Mouse (Mus musculus): ENCODE data around the gene Btbd8. TPM values are rescaled to one million over a fixed set of nuclear protein-coding genes. Genes with fewer than 3 reads are reported as not detected.
A peak's percentile ranks its signal among the peaks of the same experiment; 100 is the strongest.

Btbd8 gene
- polyA plus RNA-seq, 1 experiment from 2014 or later = 4.2 TPM

DNA sequence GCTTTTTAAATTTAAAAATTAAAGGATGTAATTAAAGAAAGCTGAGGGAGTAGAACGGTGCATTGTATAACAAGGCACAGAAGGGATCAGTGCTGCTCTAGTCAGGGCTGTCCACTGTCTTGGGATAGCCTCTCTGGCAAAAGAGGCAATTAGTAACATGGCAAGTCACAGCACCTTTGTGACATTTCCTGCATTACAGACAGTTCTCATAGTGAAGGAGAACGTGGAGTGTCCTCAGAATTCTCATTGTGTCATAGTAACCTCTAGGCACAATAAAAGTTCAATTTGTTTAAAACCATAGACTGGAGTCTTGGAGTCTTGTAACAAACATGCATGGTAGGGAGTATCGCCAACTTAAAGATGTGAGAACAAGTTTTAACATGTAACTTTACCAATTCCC, 6.5 kb upstream of the Btbd8 start, which contains the start of gene Lpcat2b:
Lpcat2b (plus strand) TSS at position 301 of the 400 bp plus-strand sequence.
- WGBS = 80% methylated on average over 3 of the region's 3 CpGs
- H3K27me3 ChIP-seq (ENCODE audit: poor library complexity, severe bottlenecking) = no peaks in the 10 kb centered on the region

DNA sequence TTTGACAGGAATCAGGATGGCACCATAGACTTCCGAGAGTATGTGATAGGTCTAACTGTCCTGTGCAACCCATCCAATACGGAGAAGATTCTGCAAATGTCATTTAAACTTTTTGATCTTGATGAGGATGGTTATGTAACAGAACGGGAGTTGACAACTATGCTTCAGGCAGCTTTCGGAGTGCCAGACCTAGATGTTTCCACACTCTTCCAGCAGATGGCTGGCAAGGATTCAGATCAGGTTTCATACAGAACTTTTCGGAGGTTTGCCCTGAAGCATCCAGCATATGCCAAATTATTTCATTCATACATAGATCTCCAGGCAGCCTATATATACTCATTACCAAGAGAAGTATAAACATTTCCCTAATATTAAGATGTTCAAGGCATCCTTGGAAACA, 3.8 kb upstream of the Btbd8 start:
- WGBS = 86% methylated on average over 5 of the region's 5 CpGs

More for the DNA sequence above, 6.5 kb upstream of the Btbd8 start, which contains the start of gene Lpcat2b:
- no peak within 1 kb of the TSS for H3K4me3 ChIP-seq
- H3K36me3 ChIP-seq (replicated peaks) = no peaks in the 10 kb centered on the region
- H3K27ac ChIP-seq = no peak within 1 kb of the TSS
- no peak for DNase-seq (ENCODE audit: extremely low spot score, low spot score)
- no peaks in the 10 kb centered on the region for H3K4me1 ChIP-seq
- H3K9me3 ChIP-seq = no peaks in the 10 kb centered on the region

DNA sequence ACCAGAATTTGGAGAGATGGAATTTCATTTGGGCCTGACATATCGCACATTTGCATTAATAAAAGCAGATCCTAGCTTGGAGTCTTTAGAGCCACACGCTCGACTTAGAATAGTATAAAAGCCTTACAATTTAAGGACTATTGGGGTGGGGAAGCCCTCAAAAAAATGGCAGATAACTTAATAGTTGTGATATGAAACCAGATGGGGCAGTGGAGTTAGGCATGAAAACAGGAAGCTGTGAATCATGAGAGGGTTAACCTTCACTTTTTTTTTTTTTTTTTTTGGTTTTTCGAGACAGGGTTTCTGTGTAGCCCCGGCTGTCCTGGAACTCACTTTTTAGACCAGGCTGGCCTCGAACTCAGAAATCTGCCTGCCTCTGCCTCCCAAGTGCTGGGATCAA, 1.6 kb upstream of the Btbd8 start:
- Histone ChIP-seq H3K36me3 (replicated peaks) (no peaks in the 10 kb centered on the region), H3K9me3 (no peaks in the 10 kb centered on the region), H3K4me3 (no peak overlapping the region), H3K27me3 (ENCODE audit: poor library complexity, severe bottlenecking) (no peaks in the 10 kb centered on the region), H3K27ac (no peak overlapping the region), H3K4me1 (peaks cover 16% of the 10 kb centered on the region)
- DNase-seq (ENCODE audit: extremely low spot score, low spot score) = no peak
- WGBS = 93% methylated on average over 6 of the region's 6 CpGs

More for the DNA sequence above, 3.8 kb upstream of the Btbd8 start:
- H3K36me3 ChIP-seq (replicated peaks) = no peaks in the 10 kb centered on the region
- H3K9me3 ChIP-seq = no peaks in the 10 kb centered on the region
- DNase-seq (ENCODE audit: extremely low spot score, low spot score) = no peak
- peaks cover 15% of the 10 kb centered on the region for H3K4me1 ChIP-seq
- no peaks in the 10 kb centered on the region for H3K27me3 ChIP-seq (ENCODE audit: poor library complexity, severe bottlenecking)
- no peak overlapping the region for H3K27ac ChIP-seq
- no peak overlapping the region for H3K4me3 ChIP-seq

DNA sequence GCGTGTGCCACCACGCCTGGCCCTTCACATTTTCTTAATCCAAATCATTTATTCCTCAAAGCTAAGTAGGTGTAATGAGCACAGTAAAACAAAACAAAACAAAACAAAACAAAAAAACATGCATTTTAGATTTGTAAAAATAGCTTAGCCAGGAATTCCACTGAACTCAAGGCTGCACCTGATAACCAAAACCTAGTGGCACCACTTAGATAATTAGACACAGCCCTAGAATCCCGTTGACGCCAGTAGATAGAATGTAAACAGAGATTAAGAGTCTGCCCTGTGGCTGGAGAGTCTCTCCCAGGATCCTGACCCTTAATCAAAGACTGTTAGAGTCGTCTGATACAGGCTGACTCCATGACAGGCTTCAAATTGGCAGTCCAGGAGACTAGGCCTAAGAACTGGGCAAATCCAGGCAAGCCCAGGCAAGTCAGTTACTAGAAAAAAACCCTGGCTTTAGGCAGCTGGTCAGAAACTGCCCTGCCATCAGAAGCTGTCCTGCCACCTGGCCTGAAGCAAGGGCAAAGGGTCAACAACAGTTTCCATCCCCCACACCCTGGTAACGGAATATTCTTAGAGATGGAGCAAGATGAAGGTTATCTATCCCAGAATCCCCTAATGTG, 1.1 kb upstream of the Btbd8 start:
- Histone ChIP-seq H3K9me3 (no peaks in the 10 kb centered on the region), H3K27ac (peak overlapping the region; percentile 98; the same call in 1 of the 2 replicates), H3K36me3 (replicated peaks) (no peaks in the 10 kb centered on the region), H3K4me1 (peaks cover 16% of the 10 kb centered on the region), H3K4me3 (0 out of 2 replicates have a peak overlapping the region, but pooled peaks have one; percentile 89), H3K27me3 (ENCODE audit: poor library complexity, severe bottlenecking) (no peaks in the 10 kb centered on the region)
- 81% methylated on average over 6 of the region's 6 CpGs for WGBS
- DNase-seq (ENCODE audit: extremely low spot score, low spot score) = no peak

DNA sequence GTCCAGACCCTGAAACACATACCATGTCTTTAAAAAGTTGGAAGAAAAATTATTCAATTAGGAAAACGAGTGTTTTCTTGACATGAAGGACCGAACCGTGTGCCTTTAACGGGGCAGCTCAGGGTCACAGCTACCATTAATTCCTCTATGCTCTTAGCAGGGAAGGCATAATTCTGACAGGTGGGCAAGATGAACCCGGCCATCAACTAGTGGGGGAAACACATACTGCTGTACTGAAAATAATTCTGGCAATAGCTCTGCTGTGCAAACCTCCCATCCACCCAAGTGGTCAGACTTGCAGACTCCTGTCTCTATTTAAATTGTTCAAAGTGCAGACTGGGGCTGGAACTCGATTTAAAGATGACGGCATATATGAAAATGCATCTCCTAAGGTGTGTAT, 556 bp downstream of the Btbd8 start:
- peaks cover 16% of the 10 kb centered on the region for H3K4me1 ChIP-seq
- H3K27ac ChIP-seq = peak overlapping the region; percentile 98
- DNase-seq (ENCODE audit: extremely low spot score, low spot score) = no peak
- H3K4me3 ChIP-seq = peak overlapping the region; percentile 89
- no peaks in the 10 kb centered on the region for H3K27me3 ChIP-seq (ENCODE audit: poor library complexity, severe bottlenecking)
- no peaks in the 10 kb centered on the region for H3K36me3 ChIP-seq (replicated peaks)
- 24% methylated on average over 7 of the region's 7 CpGs for WGBS
- no peaks in the 10 kb centered on the region for H3K9me3 ChIP-seq

DNA sequence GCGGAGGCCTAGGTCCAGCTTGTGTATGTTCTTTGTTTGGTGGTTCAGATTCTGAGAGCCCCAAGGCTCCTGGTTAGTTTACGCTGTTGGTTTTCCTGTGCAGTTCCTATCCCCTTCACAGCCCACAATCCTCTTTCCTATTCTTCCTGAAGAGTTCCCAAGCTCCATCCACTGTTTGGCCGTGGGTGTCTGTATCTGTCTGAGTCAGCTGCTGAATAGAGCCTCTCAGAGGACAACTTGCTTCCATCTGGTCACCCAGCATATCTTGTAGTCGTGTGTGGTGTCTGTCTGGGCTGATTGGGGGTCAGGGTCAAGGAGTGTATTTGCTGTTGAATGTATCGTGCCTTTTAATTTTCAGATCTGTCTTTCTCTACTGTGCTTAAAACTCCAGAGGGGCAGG, 4.1 kb downstream of the Btbd8 start:
- WGBS = 88% methylated on average over 5 of the region's 5 CpGs
- Histone ChIP-seq H3K27ac (no peak overlapping the region), H3K4me1 (peaks cover 15% of the 10 kb centered on the region), H3K27me3 (ENCODE audit: poor library complexity, severe bottlenecking) (no peaks in the 10 kb centered on the region), H3K4me3 (no peak overlapping the region), H3K9me3 (no peaks in the 10 kb centered on the region), H3K36me3 (replicated peaks) (no peaks in the 10 kb centered on the region)
- DNase-seq (ENCODE audit: extremely low spot score, low spot score) = no peak

- no peak for DNase-seq (ENCODE audit: extremely low spot score, low spot score)
- Histone ChIP-seq H3K4me1 (no peaks in the 10 kb centered on the region), H3K36me3 (replicated peaks) (no peaks in the 10 kb centered on the region), H3K9me3 (no peaks in the 10 kb centered on the region), H3K27me3 (ENCODE audit: poor library complexity, severe bottlenecking) (no peaks in the 10 kb centered on the region), H3K27ac (no peak overlapping the region), H3K4me3 (no peak overlapping the region)
- WGBS = 95% methylated on average over 4 of the region's 4 CpGs
Measured at GRCm38 (mm10) chr5:107444251-107444650, 6.5 kb downstream of the Btbd8 start.

DNA sequence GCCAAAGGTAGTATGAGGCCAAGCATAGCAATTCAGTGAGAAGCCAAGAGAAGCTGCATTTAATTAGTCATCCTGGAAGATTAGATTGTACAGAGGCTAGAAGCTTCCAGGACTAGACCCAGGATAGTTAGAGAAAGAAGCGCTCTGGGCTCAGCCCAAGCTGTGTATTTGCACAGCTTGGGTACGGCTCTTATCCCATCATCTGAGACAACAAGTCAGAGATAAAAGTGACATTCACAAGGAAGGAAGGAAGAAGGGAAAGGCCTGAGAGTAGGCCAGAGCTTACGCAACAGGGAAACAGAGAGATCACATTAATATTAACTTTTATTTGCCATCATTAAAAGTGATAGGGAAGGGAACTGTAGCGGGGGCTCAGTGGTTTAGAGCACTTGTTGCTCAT, 10.2 kb downstream of the Btbd8 start:
- H3K9me3 ChIP-seq = no peaks in the 10 kb centered on the region
- no peak overlapping the region for H3K27ac ChIP-seq
- WGBS = 90% methylated on average over 4 of the region's 4 CpGs
- H3K4me3 ChIP-seq = no peak overlapping the region
- 0 out of 2 replicates have a peak, but pooled peaks cover 3% of the 10 kb centered on the region for H3K36me3 ChIP-seq (replicated peaks)
- H3K27me3 ChIP-seq (ENCODE audit: poor library complexity, severe bottlenecking) = no peaks in the 10 kb centered on the region
- DNase-seq (ENCODE audit: extremely low spot score, low spot score) = no peak
- no peaks in the 10 kb centered on the region for H3K4me1 ChIP-seq

DNA sequence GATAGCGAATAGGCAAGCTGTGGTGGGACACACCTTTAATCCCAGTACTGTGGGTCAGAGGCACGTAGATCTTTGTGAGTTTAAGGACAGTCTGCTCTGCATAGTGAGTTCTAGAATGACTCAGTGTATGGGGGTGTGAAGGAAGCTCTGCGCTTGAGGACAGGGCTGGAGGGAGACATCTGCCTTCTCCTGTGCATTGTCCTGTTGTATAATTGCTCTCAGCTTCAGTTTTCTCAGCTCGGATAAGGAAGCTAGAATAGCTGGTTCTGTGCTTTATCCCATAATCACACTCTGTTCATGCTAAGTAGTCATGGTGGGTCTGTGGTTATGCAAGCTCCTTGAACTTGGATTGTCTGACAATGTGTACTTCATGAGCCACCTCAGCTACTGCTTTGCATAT, 11.0 kb downstream of the Btbd8 start:
- 95% methylated on average over 4 of the region's 4 CpGs for WGBS
- no peaks in the 10 kb centered on the region for H3K9me3 ChIP-seq
- H3K36me3 ChIP-seq (replicated peaks) = 0 out of 2 replicates have a peak, but pooled peaks cover 3% of the 10 kb centered on the region
- H3K4me3 ChIP-seq = no peak overlapping the region
- H3K27ac ChIP-seq = no peak overlapping the region
- no peaks in the 10 kb centered on the region for H3K4me1 ChIP-seq
- DNase-seq (ENCODE audit: extremely low spot score, low spot score) = no peak
- H3K27me3 ChIP-seq (ENCODE audit: poor library complexity, severe bottlenecking) = no peaks in the 10 kb centered on the region

GRCm38 (mm10) chr5:107449620-107450019, 11.8 kb downstream of the Btbd8 start:
- Histone ChIP-seq H3K4me3 (no peak overlapping the region), H3K27me3 (ENCODE audit: poor library complexity, severe bottlenecking) (no peaks in the 10 kb centered on the region), H3K36me3 (replicated peaks) (0 out of 2 replicates have a peak, but pooled peaks cover 3% of the 10 kb centered on the region), H3K9me3 (no peaks in the 10 kb centered on the region), H3K4me1 (no peaks in the 10 kb centered on the region), H3K27ac (no peak overlapping the region)
- no peak for DNase-seq (ENCODE audit: extremely low spot score, low spot score)
- 92% methylated on average over 5 of the region's 5 CpGs for WGBS

- Histone ChIP-seq H3K27ac (no peak overlapping the region), H3K9me3 (no peaks in the 10 kb centered on the region), H3K36me3 (replicated peaks) (0 out of 2 replicates have a peak, but pooled peaks cover 3% of the 10 kb centered on the region), H3K27me3 (ENCODE audit: poor library complexity, severe bottlenecking) (no peaks in the 10 kb centered on the region), H3K4me3 (no peak overlapping the region), H3K4me1 (no peaks in the 10 kb centered on the region)
- WGBS = 94% methylated on average over 5 of the region's 5 CpGs
- DNase-seq (ENCODE audit: extremely low spot score, low spot score) = no peak
Measured at GRCm38 (mm10) chr5:107450299-107450698, 12.5 kb downstream of the Btbd8 start.

- H3K27ac ChIP-seq = no peak overlapping the region
- H3K4me3 ChIP-seq = no peak overlapping the region
- WGBS = 92% methylated on average over 4 of the region's 4 CpGs
- no peaks in the 10 kb centered on the region for H3K27me3 ChIP-seq (ENCODE audit: poor library complexity, severe bottlenecking)
- DNase-seq (ENCODE audit: extremely low spot score, low spot score) = no peak
- no peaks in the 10 kb centered on the region for H3K9me3 ChIP-seq
- peaks cover 12% of the 10 kb centered on the region for H3K4me1 ChIP-seq
- H3K36me3 ChIP-seq (replicated peaks) = no peaks in the 10 kb centered on the region
Measured at GRCm38 (mm10) chr5:107462147-107463076, 24.6 kb downstream of the Btbd8 start.

DNA sequence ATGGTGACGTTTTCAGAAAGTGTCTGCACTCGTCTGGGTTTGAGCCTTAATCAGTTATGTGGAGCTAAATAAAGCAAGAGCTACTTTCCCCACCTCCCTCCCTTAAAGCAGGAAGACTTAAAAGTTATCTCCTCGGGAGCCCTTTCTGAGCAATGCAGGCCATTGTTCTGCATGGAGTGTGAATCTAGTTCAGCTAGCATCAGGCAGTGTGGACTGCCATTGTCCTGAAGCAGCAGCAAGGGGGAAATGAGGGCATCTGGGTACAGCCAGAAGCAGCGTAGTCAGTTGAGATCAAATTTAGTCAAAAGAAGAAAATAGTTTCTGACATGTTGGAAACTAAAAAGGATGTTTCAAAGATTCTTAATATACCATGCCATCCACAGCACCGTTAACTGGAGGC, 28.7 kb downstream of the Btbd8 start:
- H3K4me3 ChIP-seq = no peak overlapping the region
- H3K27ac ChIP-seq = no peak overlapping the region
- H3K36me3 ChIP-seq (replicated peaks) = no peaks in the 10 kb centered on the region
- peaks cover 12% of the 10 kb centered on the region for H3K4me1 ChIP-seq
- H3K9me3 ChIP-seq = no peaks in the 10 kb centered on the region
- DNase-seq (ENCODE audit: extremely low spot score, low spot score) = no peak
- 33% methylated on average over 5 of the region's 5 CpGs for WGBS
- no peaks in the 10 kb centered on the region for H3K27me3 ChIP-seq (ENCODE audit: poor library complexity, severe bottlenecking)
